Mouse (Mus musculus) embryonic fibroblast, embryonic 13.5 days (primary cell): ENCODE data around the gene Ankib1.
A peak's percentile ranks its signal among the peaks of the same experiment; 100 is the strongest.

Experiments used
- CTCF ChIP-seq: IDR thresholded peaks from 2 replicates; pipeline ENCODE4 v1.5.1; 2011; ENCODE audit warnings: mild to moderate bottlenecking, control low read depth, low read length, moderate library complexity, borderline replicate concordance; ENCODE audit not compliant: insufficient read depth
- POLR2A ChIP-seq: IDR thresholded peaks from 2 replicates; pipeline ENCODE4 v1.6.1; 2011; ENCODE audit warnings: low read depth, mild to moderate bottlenecking, control low read depth, low read length, moderate library complexity

DNA sequence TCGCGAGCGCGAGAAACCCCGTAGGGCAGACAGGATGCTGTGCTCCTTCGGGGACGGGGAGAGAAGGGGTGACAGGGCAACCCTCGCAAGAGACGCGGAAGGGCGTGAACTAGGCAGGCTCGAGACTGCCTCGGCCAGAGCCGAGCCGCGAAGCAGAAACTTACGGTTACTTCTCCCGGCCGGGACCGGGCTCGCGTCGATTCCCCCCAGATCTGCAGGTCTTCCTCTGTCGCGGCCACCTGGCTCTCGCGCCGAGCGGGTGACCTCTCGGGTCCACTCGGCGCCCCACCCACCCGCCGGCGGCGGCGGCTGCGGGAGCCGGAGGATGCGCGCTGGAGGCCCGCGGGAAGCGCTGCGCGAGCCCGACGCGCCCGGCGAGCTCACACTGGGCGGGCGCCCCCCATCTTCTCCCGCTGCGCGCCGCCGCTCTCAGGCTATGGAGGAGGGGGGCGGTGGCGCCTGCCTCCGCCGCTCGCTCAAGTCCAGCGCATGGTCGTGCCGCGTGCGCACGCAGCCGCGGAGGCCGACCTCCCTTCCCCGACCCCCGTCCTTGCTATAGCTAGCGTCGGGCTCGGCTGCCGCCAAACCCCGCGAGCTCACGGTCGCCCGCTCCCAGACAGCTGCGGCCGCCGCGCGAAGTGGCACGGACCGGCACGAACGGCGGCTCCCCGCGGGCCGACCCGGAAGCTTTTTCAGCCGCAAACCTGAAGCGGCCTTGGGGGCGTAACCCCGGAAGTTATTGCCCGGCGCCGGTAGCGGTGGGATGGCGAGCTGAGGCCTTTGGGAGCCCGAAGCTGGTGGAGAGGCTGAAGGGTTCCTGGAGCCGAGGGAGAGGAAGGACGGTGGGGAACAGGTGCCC lies at the start of gene Ankib1, which contains the start of gene Krit1:
- TF ChIP-seq CTCF, result no peak
- TF ChIP-seq POLR2A, result peak; percentile 61
